Mouse (Mus musculus) layer of hippocampus, adult 11-12 months (tissue): Measurements from ENCODE around the gene Rwdd1.
"Not testable (repeated sequence)": the region's sequence is repeated elsewhere in the genome, so short reads cannot be mapped to it uniquely, and the experiment has no call there.

Source experiments
- DNase-seq: peaks from one replicate; pipeline ENCODE4 v3.0.0; 2022; ENCODE audit warnings: low spot score

The Rwdd1 gene

DNA sequence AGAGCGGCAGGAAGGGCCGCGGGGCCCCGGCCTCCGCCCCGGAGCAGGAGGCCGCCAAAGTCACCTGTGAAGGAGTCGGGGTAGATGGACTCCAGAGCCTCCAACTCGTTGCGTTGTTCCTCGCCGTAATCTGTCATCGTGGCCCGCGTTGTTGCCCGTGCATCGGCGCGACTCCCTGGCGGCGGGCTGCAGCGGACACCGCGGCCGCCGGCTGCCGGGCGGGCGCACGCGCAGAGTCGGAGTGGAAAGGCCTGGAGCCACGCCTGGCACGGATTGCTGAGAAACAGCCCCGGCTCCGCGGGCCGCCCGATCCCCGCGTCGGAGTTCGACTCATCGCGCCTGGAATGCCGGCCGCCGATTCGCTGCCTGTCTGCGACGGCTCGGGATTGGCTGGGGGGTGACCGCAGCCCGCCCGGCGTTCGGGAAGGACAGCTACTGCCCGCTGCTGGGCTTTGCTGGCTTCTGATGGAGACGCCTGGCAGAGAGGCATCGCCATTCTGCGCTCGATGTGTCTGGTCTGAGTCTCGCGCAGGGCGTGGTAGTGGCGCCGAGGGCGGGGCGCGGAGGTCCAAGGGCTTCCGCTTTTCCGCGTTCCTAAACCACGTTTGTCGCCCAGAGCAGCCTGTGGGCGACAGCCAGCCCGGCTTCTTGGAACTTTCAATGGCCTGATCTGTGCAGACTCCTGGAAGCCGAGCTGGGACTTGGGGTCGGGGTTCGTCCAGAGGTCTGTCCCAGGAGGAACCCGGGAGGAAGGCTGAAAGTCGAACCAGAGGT, at the start of gene Rwdd1:
Gene Rwdd1 (minus strand): TSS at position 323 of the 774 bp plus-strand sequence.
- peak; percentile 97 for DNase-seq

GRCm38 (mm10) chr10:34066591-34066990, 47.2 kb upstream of the Rwdd1 start:
- no peak for DNase-seq

DNA sequence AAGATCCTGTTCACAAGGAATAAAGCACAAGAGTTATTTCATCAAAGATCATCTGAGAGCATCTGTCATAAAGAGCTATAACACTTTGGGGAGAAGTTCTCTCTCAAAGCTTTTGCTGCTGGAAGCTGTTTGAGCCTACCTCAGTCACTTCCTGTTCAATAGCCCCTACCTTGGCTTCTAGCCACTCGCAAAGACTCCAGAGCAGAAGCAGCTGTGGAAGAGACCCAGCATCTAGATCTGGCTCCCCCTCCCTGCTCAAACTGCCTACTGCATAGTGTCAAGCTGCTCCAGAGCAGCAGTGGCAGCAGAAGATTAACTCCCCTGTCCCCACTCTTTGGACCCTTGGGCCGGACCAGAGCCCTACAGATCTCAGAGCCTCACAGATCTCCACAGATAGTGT, 34.6 kb upstream of the Rwdd1 start:
- DNase-seq: no peak

GRCm38 (mm10) chr10:34044210-34044609, 24.8 kb upstream of the Rwdd1 start, which contains the start of gene Calhm4:
Gene Calhm4 (minus strand): TSS chr10:34044310.
- DNase-seq: no peak

GRCm38 (mm10) chr10:34037401-34037800, 18.0 kb upstream of the Rwdd1 start, which contains the start of gene Trappc3l:
Gene Trappc3l (plus strand): TSS chr10:34037597.
- DNase-seq: no peak

- DNase-seq: peak; percentile 27
Observed at GRCm38 (mm10) chr10:34036587-34036986, 17.2 kb upstream of the Rwdd1 start.

DNA sequence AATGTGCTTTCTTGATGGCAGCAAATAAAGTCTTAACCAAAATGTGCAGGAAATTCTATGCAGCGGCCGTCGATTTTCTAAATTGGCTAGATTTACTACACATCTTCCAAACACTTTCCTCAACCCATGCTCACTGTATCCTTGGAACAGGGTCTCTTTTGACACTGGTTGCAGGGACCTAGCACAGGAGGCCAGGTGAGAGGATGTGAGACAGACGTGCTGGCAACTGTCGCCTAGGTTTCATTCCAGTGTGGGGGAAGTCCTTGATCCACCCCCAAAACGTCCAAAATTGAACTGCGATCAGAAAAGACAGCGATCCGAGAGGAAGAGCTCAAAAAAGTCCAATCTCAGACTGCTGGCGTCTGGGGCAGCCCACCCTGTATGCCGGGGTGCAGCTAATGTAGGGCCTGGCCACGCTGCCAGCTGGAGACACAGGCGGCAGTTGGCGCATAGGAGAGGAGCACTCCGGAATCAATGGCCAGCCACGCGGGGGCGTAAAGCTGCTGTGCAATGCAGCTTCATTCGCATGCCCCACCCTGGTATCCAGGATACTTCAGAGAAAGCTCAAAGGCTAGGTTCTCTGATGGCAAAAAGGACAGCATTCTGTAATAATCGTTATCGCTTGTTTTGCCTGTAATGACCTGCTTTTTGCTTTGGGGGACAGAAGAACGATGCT, 14.3 kb upstream of the Rwdd1 start:
- peak; percentile 78 for DNase-seq

GRCm38 (mm10) chr10:34030322-34030721, 10.9 kb upstream of the Rwdd1 start:
- no peak for DNase-seq

DNA sequence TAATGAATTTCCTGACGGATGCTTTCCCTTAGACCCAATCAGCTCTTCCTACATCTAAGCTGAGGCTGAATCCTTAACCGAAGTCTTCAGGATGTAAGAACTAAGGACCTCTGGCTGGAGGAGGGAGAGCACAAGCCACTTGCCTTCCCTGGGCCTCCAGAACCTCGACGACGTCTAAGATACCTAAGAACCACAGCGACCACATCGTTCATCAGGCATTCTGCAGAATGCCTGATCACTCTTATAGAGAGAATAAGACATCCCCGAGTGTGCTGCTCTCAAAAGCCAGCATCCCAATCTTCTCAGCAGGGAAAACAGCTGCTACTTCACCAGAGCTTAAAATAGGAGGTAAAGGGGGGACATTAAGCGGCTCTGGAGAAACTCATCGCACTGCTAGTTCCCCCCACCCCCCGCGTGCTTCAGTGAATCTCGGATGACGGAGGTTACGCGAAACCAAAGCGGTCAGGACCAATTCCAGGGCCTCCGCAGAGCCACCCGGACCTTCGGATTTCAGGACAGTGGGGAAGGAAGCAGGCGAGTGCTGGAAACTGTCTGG, 600 bp downstream of the Rwdd1 start:
- DNase-seq: peak; percentile 15

- no peak for DNase-seq
Observed at GRCm38 (mm10) chr10:34013241-34013640, 6.2 kb downstream of the Rwdd1 start.

- no peak for DNase-seq
Observed at GRCm38 (mm10) chr10:34012581-34012980, 6.8 kb downstream of the Rwdd1 start.

GRCm38 (mm10) chr10:33998397-33998796, 21.0 kb downstream of the Rwdd1 start:
- DNase-seq: no peak

GRCm38 (mm10) chr10:33996686-33997085, 22.7 kb downstream of the Rwdd1 start:
- DNase-seq: not testable (repeated sequence)

DNA sequence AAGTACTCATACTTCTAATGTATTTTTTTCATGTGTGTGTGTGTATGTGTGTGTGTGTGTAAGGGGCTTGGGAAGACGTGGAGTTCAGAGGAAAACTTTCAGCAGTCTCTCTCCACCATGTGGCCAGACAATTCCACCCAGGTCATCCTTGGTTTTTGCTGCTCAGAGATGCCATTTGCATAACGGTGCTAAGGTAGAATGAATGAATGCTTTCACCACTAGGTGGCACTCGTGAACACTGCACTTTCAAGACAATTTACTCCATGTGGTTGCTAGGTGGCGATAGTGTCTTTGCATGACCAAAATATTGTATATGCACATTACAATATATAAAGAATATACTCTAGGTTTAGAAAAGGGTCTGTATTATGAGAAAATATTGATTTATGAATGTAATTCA, 32.7 kb downstream of the Rwdd1 start:
- peak; percentile 81 for DNase-seq

- DNase-seq: no peak
Observed at GRCm38 (mm10) chr10:33974781-33975494, 44.5 kb downstream of the Rwdd1 start.

GRCm38 (mm10) chr10:33952509-33952908, 66.9 kb downstream of the Rwdd1 start:
- no peak for DNase-seq

DNA sequence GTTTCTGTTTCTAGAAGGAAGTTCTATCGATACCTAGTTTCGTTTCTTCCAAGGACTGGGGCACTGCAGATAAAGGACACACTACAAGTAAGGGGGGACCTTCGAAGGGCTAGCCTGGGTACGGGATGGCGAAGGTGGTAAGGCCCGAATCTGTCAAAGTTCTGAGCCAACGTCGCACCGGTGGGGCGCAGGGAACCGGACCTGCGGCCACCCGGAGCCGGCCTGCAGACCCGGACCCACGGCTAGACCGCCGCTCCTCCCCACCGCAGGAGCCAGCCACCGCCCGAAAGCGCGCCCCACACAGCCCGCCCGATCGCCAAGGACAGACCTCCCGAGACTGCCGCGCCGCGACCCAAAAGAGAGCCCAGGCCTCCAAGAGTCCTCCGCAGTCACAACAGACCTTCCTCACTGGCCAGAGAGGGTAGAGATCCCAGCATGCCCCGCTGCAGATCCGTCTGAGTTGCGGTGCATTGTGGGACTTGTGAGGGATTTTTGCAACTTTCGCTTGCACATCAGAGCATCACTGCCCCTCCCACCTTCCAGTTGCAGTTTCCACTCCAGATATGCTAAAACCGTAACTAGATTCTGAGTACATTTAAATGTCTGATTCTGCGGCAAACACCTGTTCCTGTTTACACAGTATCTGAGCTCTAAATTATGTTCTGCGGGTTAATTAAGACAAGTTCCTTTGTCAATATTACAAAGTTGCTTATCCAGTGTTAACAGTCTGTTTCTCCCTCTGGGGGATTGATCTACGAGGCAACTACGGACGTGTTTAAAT, 68.4 kb downstream of the Rwdd1 start, which contains the start of gene Zup1:
Gene Zup1 (minus strand): TSS at position 467 of the 781 bp plus-strand sequence.
- DNase-seq: peak; percentile 82
